Mouse (Mus musculus) Patski (cell line): ENCODE results near the gene Col6a6. TPM values are rescaled to one million over a fixed set of nuclear protein-coding genes. Genes with fewer than 3 reads are reported as not detected.

Experiments
- ATAC-seq: fragments of 100-300 bp; one replicate; pipeline ENCODE4 v1.8.0; 2021
- CTCF ChIA-PET: fragments of 350-600 bp; sonication (Branson Sonifier 250); formaldehyde crosslinking; loops from one replicate; lab custom pipeline; 2022; ENCODE audit warnings: inconsistent platforms; lab: Charles Lee
- POLR2A ChIA-PET: fragments of 350-600 bp; sonication (Branson Sonifier 250); formaldehyde crosslinking; loops from one replicate; lab custom pipeline; 2022; ENCODE audit warnings: antibody characterized with exemption, inconsistent platforms; lab: Charles Lee
- DNase-seq: peaks from one replicate; pipeline ENCODE4 v3.0.0-alpha.2; 2011; ENCODE audit warnings: low read depth, low spot score
- H3K27me3 ChIP-seq: fragments of 371-371 bp; one replicate; pipeline ENCODE4 v1.5.1; 2021
- CTCF ChIP-seq: fragments of 100-300 bp; IDR thresholded peaks from one replicate; pipeline ENCODE4 v1.5.1; 2021
- in situ Hi-C: fragments of 300-500 bp; cut with MboI; formaldehyde crosslinking; loops from 3 replicates; pipeline ENCODE4 v1.11.1; 2018; ENCODE audit warnings: low pct_unique_long_range_greater_than_20kb, mixed read lengths
- polyA plus RNA-seq: library from polyadenylated mRNA; unstranded; gene quantifications from one replicate; pipeline ENCODE4 v1.2.3, GENCODE M21; 2021

The Col6a6 gene
- polyA plus RNA-seq, 1 experiment from 2014 or later = not detected

GRCm38 (mm10) chr9:105739446-105739845 lies 88.5 kb downstream of the Col6a6 start:
- ATAC-seq (no peak), DNase-seq (no peak)
- in situ Hi-C loops = no loop called here
- ChIA-PET CTCF (no interaction called here), POLR2A (no interaction called here)
- TF ChIP-seq CTCF = no peak
- peaks cover 11% of the 10 kb centered on the region for H3K27me3 ChIP-seq

DNA sequence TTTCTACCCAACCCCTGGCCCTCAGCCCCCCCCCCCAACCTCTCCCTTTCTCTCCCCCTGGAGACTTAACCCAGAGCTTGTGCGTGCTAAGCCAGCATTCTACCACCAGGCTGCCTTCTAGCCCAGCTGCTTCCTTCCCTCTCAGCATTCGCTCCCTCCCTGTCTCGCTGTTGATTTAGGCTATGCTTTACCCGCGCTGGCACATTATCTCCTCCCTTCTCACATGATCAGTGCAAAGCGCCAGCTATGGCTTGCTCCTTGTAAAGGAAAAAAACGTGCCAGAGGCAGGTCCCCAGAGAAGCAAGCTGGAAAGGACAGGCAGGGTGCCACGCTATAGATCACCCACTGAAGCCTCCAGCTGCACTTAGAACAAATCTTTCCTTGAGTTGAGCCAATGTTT lies 90.5 kb downstream of the Col6a6 start:
- ChIA-PET CTCF (no interaction called here), POLR2A (no interaction called here)
- ATAC-seq (no peak), DNase-seq (no peak)
- no peak for TF ChIP-seq CTCF
- H3K27me3 ChIP-seq = peaks cover 11% of the 10 kb centered on the region
- in situ Hi-C loops = no loop called here

DNA sequence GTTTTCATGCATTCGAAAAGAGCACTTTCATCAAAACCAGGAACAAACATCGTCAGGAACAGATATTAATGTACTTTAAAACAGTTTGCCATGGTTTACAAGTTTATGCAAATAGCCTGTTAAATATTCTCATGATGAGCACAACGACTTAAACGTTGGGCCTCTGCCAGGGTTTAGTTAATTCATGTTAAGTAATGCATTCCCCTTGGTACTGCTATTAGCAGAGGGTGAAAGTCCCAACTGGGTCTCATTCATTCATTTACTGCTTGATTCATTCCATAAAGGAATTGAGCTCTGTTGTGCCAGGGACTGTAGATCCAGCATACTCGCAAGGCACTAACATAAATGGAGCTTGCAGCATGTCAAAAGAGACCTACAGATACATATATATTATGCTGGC lies 92.8 kb downstream of the Col6a6 start:
- ATAC-seq = no peak

GRCm38 (mm10) chr9:105734651-105735050 lies 93.3 kb downstream of the Col6a6 start:
- ATAC-seq (no peak), DNase-seq (no peak)
- in situ Hi-C loops = no loop called here
- no peak for TF ChIP-seq CTCF
- peaks cover 11% of the 10 kb centered on the region for H3K27me3 ChIP-seq
- CTCF ChIA-PET = no interaction called here
- POLR2A ChIA-PET = no interaction called here

More for the DNA sequence above, 92.8 kb downstream of the Col6a6 start:
- ChIA-PET CTCF (no interaction called here), POLR2A (no interaction called here)
- no peak for TF ChIP-seq CTCF
- in situ Hi-C loops = no loop called here
- peaks cover 11% of the 10 kb centered on the region for H3K27me3 ChIP-seq
- no peak for DNase-seq

GRCm38 (mm10) chr9:105731976-105732375 lies 96.0 kb downstream of the Col6a6 start:
- H3K27me3 ChIP-seq = peaks cover 11% of the 10 kb centered on the region
- ChIA-PET POLR2A (interaction anchor here (0.6 kb wide), 1 partner anchor 243 kb away, joined by 5 read pairs; no protein-coding TSS in a partner anchor), CTCF (interaction anchor here (0.8 kb wide), 1 partner anchor 253 kb away, joined by 3 read pairs; no protein-coding TSS in a partner anchor)
- in situ Hi-C loops = no loop called here
- TF ChIP-seq CTCF = no peak
- no peak for DNase-seq
- ATAC-seq = no peak

DNA sequence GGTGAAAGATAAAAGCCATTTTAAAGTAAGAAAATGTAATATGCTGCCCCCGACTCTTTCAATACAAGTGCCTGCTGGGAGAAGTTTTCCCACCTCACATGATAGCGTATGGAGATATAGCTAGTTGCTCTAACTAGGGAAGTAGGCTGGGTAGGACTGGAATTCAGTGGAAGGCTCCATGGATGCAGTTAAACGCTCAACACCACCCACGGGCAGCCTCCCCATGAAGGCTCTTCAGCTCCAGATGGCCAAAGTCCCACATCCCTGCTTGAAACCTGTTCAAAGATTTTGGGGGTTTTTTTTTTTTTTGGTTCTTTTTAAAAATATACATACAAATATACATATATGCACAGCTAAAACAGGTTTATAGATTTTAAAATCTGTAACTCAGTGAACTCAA lies 107.5 kb downstream of the Col6a6 start:
- ATAC-seq (no peak), DNase-seq (no peak)
- ChIA-PET POLR2A (no interaction called here), CTCF (no interaction called here)
- no peak for TF ChIP-seq CTCF
- peaks cover 6% of the 10 kb centered on the region for H3K27me3 ChIP-seq
- in situ Hi-C loops = no loop called here

GRCm38 (mm10) chr9:105719851-105720395 lies 108.0 kb downstream of the Col6a6 start:
- H3K27me3 ChIP-seq = peaks cover 6% of the 10 kb centered on the region
- CTCF ChIA-PET = no interaction called here
- no peak for TF ChIP-seq CTCF
- in situ Hi-C loops = no loop called here
- ATAC-seq (no peak), DNase-seq (no peak)
- POLR2A ChIA-PET = no interaction called here

DNA sequence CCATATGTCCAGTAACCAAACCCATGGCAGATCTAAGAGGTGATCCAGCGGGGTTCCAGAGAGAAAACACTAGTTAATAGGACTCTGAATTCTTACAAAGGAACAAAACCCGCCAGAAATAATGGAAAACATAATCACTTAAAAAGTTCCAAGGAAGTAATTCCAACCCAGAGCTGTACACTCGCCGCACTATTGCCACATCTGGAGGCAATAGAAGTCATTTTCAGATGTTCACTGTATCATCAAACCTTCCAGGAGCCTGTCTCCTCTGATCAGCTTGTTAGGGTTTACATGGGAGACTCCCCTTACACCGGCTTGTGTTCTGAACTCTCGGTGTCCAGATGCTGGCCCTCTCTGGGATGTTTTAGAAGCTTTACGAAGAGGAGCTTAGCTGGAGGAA lies 108.6 kb downstream of the Col6a6 start:
- no peak for DNase-seq
- in situ Hi-C loops = no loop called here
- TF ChIP-seq CTCF = no peak
- CTCF ChIA-PET = no interaction called here
- peaks cover 4% of the 10 kb centered on the region for H3K27me3 ChIP-seq
- POLR2A ChIA-PET = no interaction called here
- no peak for ATAC-seq

GRCm38 (mm10) chr9:105712049-105712448 lies 115.9 kb downstream of the Col6a6 start:
- TF ChIP-seq CTCF = no peak
- DNase-seq = no peak
- ATAC-seq = no peak
- ChIA-PET CTCF (no interaction called here), POLR2A (no interaction called here)
- peaks cover 7% of the 10 kb centered on the region for H3K27me3 ChIP-seq
- in situ Hi-C loops = no loop called here

GRCm38 (mm10) chr9:105705011-105705410 lies 122.9 kb downstream of the Col6a6 start:
- in situ Hi-C loops = no loop called here
- no peak for DNase-seq
- TF ChIP-seq CTCF = no peak
- ChIA-PET CTCF (interaction anchor here (2.1 kb wide), 1 partner anchor 407 kb away, joined by 4 read pairs; no protein-coding TSS in a partner anchor), POLR2A (no interaction called here)
- no peak for ATAC-seq
- peaks cover 6% of the 10 kb centered on the region for H3K27me3 ChIP-seq

DNA sequence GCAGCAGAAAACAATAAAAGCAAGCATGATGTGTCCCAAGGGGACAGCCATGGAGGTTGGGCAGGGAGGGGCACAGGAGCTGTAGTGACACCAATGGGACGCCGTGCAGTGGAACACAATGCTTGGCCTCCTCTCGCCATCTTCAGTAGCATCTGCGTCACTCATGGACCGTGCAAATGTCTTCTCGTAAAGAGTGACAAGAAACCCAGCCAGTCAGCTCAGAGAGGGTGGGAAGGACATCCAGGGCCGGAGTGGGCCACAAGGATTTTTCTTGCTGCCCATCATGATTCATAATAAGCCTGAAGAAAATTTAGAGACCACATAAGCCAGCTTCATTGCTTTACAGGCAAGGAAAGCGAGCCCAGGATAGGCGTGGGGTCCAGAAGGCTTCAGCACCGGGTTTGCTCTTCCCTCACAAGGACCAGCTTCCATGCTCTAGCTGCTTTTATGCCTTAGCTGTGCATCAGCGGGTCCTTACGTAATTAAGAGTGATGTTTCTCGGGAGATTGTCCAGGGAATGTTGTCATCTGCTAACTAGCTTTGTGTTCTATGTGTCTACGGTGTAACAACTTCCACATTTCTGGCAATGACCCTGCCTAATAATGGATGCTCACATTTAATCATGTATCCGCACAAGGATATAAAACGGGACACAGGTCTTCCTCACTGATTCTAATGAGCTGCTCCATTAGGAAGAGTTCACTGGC lies 123.6 kb downstream of the Col6a6 start:
- ChIA-PET POLR2A (interaction anchor here (0.9 kb wide), 1 partner anchor 9 kb away, joined by 3 read pairs; no protein-coding TSS in a partner anchor), CTCF (interaction anchor here (1.7 to 2.1 kb wide), 2 partner anchors 10 to 408 kb away, joined by 4 to 6 read pairs; no protein-coding TSS in a partner anchor)
- no peak for TF ChIP-seq CTCF
- in situ Hi-C loops = no loop called here
- H3K27me3 ChIP-seq = peaks cover 6% of the 10 kb centered on the region
- ATAC-seq = no peak
- no peak for DNase-seq
